Mouse (Mus musculus) cortical plate, adult 2 months (tissue): ENCODE results near the gene Trpm4. TPM values are rescaled to one million over a fixed set of nuclear protein-coding genes. Genes with fewer than 3 reads are reported as not detected.
A peak's percentile ranks its signal among the peaks of the same experiment; 100 is the strongest.

Experiments
- H3K27ac ChIP-seq: fragments of 200-500 bp; 2 replicates; pipeline ENCODE4 v1.5.1; 2012; ENCODE audit warnings: low read length, control low read depth, inconsistent platforms; ENCODE audit not compliant: insufficient read depth
- H3K4me1 ChIP-seq: fragments of 200-500 bp; 2 replicates; pipeline ENCODE4 v1.6.1; 2011; ENCODE audit warnings: low read length; ENCODE audit not compliant: control insufficient read depth, insufficient read depth
- H3K4me3 ChIP-seq: fragments of 200-500 bp; 2 replicates; pipeline ENCODE4 v1.5.1; 2011; ENCODE audit warnings: mild to moderate bottlenecking, low read length, control low read depth; ENCODE audit not compliant: insufficient read depth
- CTCF ChIP-seq: fragments of 200-500 bp; IDR thresholded peaks from 2 replicates; pipeline ENCODE4 v1.5.1; 2011; ENCODE audit warnings: mild to moderate bottlenecking, control low read depth, low read length; ENCODE audit not compliant: insufficient read depth; ENCODE audit errors: extremely low read depth
- POLR2A ChIP-seq: fragments of 200-500 bp; IDR thresholded peaks from 2 replicates; pipeline ENCODE4 v1.6.1; 2011; ENCODE audit warnings: mild to moderate bottlenecking, low read length, control low read depth; ENCODE audit not compliant: insufficient read depth; ENCODE audit errors: extremely low read depth
- polyA plus RNA-seq: library from polyadenylated mRNA; depleted of rRNA; stranded (reverse); fragments of >200 nt; gene quantifications from 2 replicates; pipeline ENCODE4 v1.2.3, GENCODE M21; 2012

Gene Trpm4
- polyA plus RNA-seq, 1 experiment, result 29.1 TPM

DNA sequence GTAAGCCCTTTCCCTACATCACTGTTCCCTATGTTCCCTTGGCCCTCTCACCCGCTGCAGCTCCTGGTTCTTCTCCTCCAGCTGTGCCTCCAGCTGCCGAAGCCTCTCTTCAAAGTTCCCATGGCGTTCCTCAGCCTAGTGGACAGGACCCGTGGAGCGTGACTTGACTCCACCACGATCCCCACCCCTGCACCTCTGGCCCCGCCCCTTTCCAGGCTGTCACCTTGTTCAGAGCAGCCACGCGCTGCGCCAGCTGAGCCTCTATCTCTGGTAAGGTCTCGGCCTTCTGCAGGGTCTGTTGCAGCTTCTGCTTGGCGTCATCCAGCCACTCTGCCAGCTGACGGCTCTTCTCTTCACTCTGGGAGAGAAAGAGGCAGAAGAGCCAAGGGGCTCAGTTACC lies 22.5 kb upstream of the Trpm4 start:
- TF ChIP-seq POLR2A (no peak), CTCF (no peak)
- H3K27ac ChIP-seq, result no peak overlapping the region
- no peak overlapping the region for H3K4me3 ChIP-seq
- H3K4me1 ChIP-seq, result 0 out of 2 replicates have a peak, but pooled peaks cover 1% of the 10 kb centered on the region

GRCm38 (mm10) chr7:45355318-45356020 lies 21.9 kb upstream of the Trpm4 start:
- no peak for TF ChIP-seq POLR2A
- TF ChIP-seq CTCF, result no peak
- no peak overlapping the region for H3K4me3 ChIP-seq
- H3K27ac ChIP-seq, result no peak overlapping the region
- H3K4me1 ChIP-seq, result no peaks in the 10 kb centered on the region

GRCm38 (mm10) chr7:45353041-45353440 lies 19.5 kb upstream of the Trpm4 start:
- Histone ChIP-seq H3K27ac (no peak overlapping the region), H3K4me3 (no peak overlapping the region), H3K4me1 (no peaks in the 10 kb centered on the region)
- TF ChIP-seq POLR2A (no peak), CTCF (no peak)

GRCm38 (mm10) chr7:45346905-45347304 lies 13.3 kb upstream of the Trpm4 start:
- H3K27ac ChIP-seq, result no peak overlapping the region
- no peak overlapping the region for H3K4me3 ChIP-seq
- no peak for TF ChIP-seq POLR2A
- TF ChIP-seq CTCF, result no peak
- no peaks in the 10 kb centered on the region for H3K4me1 ChIP-seq

DNA sequence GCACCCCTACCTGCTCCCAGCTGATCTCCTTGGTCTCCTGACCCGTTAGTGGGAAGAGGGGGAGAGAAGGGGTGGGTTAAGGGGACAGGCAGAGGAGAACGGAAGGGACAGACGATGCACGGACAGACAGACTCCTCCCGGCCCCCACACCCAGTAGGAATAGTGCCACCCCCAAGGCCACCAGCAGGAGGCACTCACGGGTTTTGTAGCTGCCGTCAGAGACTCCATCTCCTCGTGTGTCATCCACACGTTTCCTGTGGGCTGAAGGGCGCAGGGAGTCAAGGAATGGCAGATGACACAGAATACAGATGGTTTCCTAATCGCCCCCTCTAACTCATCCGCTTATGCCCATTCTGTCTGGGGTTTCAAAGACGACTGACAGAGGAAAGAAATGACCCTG lies 10.0 kb upstream of the Trpm4 start:
- H3K4me1 ChIP-seq, result no peaks in the 10 kb centered on the region
- H3K27ac ChIP-seq, result no peak overlapping the region
- no peak overlapping the region for H3K4me3 ChIP-seq
- TF ChIP-seq POLR2A, result no peak
- TF ChIP-seq CTCF, result 0 out of 2 replicates have a peak, but pooled peaks have one; percentile 21

- H3K4me1 ChIP-seq, result peaks cover 2% of the 10 kb centered on the region; the same call in 1 of the 2 replicates
- no peak for TF ChIP-seq POLR2A
- TF ChIP-seq CTCF, result no peak
- no peak overlapping the region for H3K4me3 ChIP-seq
- H3K27ac ChIP-seq, result no peak overlapping the region
These were observed 8.5 kb upstream of the Trpm4 start for GRCm38 (mm10) chr7:45342081-45342480.

DNA sequence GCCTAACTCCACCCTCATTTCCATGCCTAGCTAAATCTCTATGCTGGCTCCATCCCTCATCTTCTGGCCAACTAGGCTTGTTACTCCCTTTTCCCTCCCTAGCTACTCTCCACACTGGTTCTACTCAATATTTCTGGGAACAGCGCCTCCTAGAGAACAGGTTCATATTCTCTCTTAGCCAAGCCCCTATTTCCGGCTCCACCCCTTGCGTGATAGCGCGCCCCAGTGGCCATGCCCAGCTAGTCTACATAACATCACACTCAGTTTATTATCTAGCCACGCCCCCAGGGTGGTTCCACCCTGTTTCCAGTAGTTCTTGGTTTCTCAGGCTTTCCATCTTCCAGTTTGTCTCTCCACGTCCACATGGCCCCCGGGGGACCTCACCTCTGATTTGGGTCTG lies 7.7 kb upstream of the Trpm4 start:
- Histone ChIP-seq H3K4me3 (no peak overlapping the region), H3K27ac (no peak overlapping the region)
- peak; percentile 73 for TF ChIP-seq CTCF
- no peak for TF ChIP-seq POLR2A

GRCm38 (mm10) chr7:45340669-45341068 lies 7.1 kb upstream of the Trpm4 start:
- Histone ChIP-seq H3K4me3 (no peak overlapping the region), H3K4me1 (peaks cover 2% of the 10 kb centered on the region; the same call in 1 of the 2 replicates), H3K27ac (no peak overlapping the region)
- TF ChIP-seq POLR2A (no peak), CTCF (no peak)

More for the DNA sequence above, 7.7 kb upstream of the Trpm4 start:
- H3K4me1 ChIP-seq, result peaks cover 2% of the 10 kb centered on the region; the same call in 1 of the 2 replicates

DNA sequence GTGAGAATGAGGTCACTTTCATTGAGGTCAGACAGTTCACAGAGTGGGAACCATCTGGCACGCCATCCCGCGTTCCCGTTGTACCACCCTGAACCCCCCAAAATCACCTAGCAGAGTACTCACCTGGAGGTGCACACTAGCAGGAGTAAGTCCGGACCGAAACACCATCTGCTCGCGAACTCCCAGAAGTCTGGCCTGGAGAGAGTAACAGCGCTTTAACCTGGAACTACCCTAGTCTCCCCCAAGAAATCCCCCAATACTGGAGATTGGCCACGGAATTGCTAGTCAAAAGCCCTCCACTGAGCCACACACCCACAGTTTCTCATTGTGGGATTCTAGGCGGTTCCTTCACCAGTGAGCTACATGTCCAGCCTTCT lies 6.5 kb upstream of the Trpm4 start:
- TF ChIP-seq POLR2A (no peak), CTCF (no peak)
- Histone ChIP-seq H3K27ac (no peak overlapping the region), H3K4me1 (peaks cover 2% of the 10 kb centered on the region; the same call in 1 of the 2 replicates), H3K4me3 (no peak overlapping the region)

DNA sequence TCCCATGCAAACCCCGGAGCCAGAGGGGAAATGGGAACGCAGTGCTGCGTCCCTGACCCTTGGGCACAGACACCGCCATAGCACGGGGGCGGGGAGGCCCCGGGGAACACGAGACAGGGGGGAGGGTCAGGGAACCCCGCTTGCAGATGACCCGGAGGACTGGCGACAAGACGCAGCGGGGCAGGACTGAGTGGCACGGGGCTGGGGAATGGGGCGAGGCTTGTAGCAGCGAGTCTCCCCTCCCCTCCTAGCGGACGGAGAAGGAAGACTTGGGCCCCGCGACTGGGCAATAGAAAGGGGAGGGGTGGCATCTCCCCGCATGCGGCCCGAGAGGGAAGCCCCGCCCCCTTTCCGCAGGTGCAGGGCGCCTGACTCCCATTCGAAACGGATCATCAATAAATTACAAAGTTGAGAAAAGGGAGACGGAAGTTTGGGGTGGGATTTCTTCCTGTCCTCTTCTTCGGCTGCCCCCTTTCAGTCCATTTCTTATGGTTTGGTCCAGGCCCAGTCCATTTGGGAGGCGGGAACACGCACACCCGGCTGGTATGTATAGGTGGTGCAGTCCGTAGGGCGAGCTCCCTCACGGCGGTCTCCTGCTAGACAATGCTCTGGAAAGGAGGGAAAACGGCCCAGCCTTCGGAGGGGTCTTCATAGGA lies 6.0 kb upstream of the Trpm4 start:
- H3K4me1 ChIP-seq, result peaks cover 2% of the 10 kb centered on the region; the same call in 1 of the 2 replicates
- H3K27ac ChIP-seq, result no peak overlapping the region
- TF ChIP-seq CTCF, result no peak
- 0 out of 2 replicates have a peak, but pooled peaks have one; percentile 25 for TF ChIP-seq POLR2A
- H3K4me3 ChIP-seq, result no peak overlapping the region
